Mouse (Mus musculus) testis, adult 10 weeks (tissue): Measurements from ENCODE around the gene Fam208a. TPM values are rescaled to one million over a fixed set of nuclear protein-coding genes. Genes with fewer than 3 reads are reported as not detected.

ENCODE experiments used
- polyA plus RNA-seq: library from polyadenylated mRNA; stranded (reverse); fragments of 350-450 nt; fragmentation: Illumina TruSeq; extraction: RNeasy Lipid Tissue Mini Kit (QIAGEN cat#74804); gene quantifications from one replicate; pipeline ENCODE4 v1.2.3, GENCODE M21; 2014; ENCODE audit warnings: low read depth, low replicate concordance

Gene Fam208a
- polyA plus RNA-seq, result 58.8 TPM

DNA sequence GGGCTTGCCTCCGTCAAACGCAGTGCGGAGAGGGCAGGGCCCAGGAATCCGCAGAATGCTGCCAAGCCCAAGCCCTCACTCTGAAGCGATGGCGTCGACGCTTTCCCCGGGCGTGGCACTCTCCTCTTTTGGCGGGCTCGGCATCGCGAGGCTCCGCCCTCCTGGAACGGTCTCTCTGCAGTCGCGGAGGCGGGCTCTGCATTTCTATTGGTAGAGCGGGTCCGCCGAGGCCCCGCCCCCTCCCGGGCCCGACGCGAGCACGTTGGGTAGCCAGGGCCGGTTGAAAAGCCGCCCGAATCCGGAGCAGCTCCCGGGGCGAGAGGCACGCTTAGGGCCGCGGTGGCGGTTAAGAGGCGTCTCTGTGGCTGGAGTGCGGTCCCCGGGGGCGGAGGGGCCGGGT lies at the start of gene Fam208a:
Gene Fam208a, plus strand, starts transcription at position 262 of the 400 bp plus-strand sequence.

DNA sequence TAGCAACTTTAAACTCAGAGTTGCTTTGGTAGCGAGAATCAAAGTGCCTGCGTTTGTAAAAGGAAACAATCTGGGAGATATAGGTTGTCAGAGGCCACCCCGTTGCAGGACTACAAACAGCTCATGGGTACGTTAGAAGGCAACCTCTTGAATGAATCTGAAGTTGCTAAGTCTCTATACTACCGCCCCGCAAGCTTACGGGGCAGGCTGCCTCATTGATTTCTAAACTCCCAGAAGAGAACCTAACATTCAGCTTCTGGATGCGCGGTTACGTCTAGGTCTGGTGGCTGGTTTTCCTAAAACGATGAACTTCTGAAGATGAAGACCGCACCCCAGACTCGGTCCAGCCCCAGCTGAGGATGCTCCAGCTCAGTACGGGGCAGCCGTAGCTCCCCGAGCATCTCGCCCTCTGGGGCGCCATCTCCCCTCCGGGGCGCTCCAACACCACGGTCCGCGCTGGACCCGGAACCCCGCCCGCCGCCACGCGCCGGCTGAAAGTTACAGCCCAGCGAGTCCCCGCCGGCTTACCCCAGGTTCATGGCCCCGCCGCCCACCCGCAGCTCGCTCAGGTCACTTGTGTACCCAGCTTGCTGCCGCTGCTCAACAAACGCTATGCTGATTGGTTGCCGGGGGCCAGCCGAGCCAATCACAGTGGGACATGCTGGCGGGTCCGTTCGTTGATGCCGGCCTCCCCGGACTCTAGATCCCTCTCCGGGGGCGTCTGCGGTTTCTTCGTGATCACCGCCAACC lies 79.4 kb downstream of the Fam208a start, which contains the start of gene Ccdc66:
Gene Ccdc66, minus strand, starts transcription at position 567 of the 750 bp plus-strand sequence.

Other genes starting within 250 kb of the Fam208a start
- gene Ccdc66, start 79.6 kb downstream of the Fam208a start, polyA plus RNA-seq, result 57.3 TPM
- 4.8 TPM for gene Erc2, start 193.6 kb downstream of the Fam208a start, polyA plus RNA-seq